Mouse (Mus musculus) kidney, adult 11 months (tissue): ENCODE measurements around the gene Padi2.

Source experiments
- DNase-seq: peaks from one replicate; pipeline ENCODE4 v3.0.0; 2022

The Padi2 gene

GRCm38 (mm10) chr4:140928349-140928748 is 22.2 kb downstream of the Padi2 start:
- no peak for DNase-seq

GRCm38 (mm10) chr4:140929745-140930144 is 23.6 kb downstream of the Padi2 start:
- no peak for DNase-seq

- DNase-seq, result no peak
Observed at GRCm38 (mm10) chr4:140930900-140931470, 24.8 kb downstream of the Padi2 start.

- DNase-seq, result no peak
Observed at GRCm38 (mm10) chr4:140935643-140936042, 29.5 kb downstream of the Padi2 start.

GRCm38 (mm10) chr4:140944356-140944755 is 38.2 kb downstream of the Padi2 start:
- DNase-seq, result no peak

- DNase-seq, result no peak
Observed at GRCm38 (mm10) chr4:140944961-140945442, 38.9 kb downstream of the Padi2 start.

GRCm38 (mm10) chr4:140945571-140945970 is 39.4 kb downstream of the Padi2 start:
- DNase-seq, result no peak

- no peak for DNase-seq
Observed at GRCm38 (mm10) chr4:140946048-140946447, 39.9 kb downstream of the Padi2 start.

GRCm38 (mm10) chr4:140946580-140947205 is 40.5 kb downstream of the Padi2 start:
- no peak for DNase-seq

- DNase-seq, result peak; percentile 46
Observed at GRCm38 (mm10) chr4:140947487-140948440, 41.6 kb downstream of the Padi2 start.

- DNase-seq, result peak; percentile 82
Observed at GRCm38 (mm10) chr4:140948481-140948880, 42.3 kb downstream of the Padi2 start.

- DNase-seq, result no peak
Observed at GRCm38 (mm10) chr4:140949052-140949451, 42.9 kb downstream of the Padi2 start.

- DNase-seq, result no peak
Observed at GRCm38 (mm10) chr4:140949616-140950015, 43.5 kb downstream of the Padi2 start.

- DNase-seq, result no peak
Observed at GRCm38 (mm10) chr4:140950574-140950973, 44.4 kb downstream of the Padi2 start.

- no peak for DNase-seq
Observed at GRCm38 (mm10) chr4:140951861-140952641, 45.9 kb downstream of the Padi2 start.

- DNase-seq, result no peak
Observed at GRCm38 (mm10) chr4:140957131-140957702, 51.1 kb downstream of the Padi2 start.

- peak; percentile 59 for DNase-seq
Observed at GRCm38 (mm10) chr4:140957725-140958124, 51.6 kb downstream of the Padi2 start.

- DNase-seq, result no peak
Observed at GRCm38 (mm10) chr4:140958319-140958718, 52.2 kb downstream of the Padi2 start.

- DNase-seq, result no peak
Observed at GRCm38 (mm10) chr4:140959128-140959679, 53.1 kb downstream of the Padi2 start.

GRCm38 (mm10) chr4:140959715-140960479 is 53.8 kb downstream of the Padi2 start:
- no peak for DNase-seq

- peak; percentile 99 for DNase-seq
Observed at GRCm38 (mm10) chr4:140960781-140961466, 54.8 kb downstream of the Padi2 start, which contains the start of gene Sdhb. Gene Sdhb, plus strand, starts transcription at chr4:140961203.
